Mouse (Mus musculus) stomach, postnatal 0 days (tissue): ENCODE results near the gene Txnrd1.

Experiments used
- CTCF ChIP-seq: IDR thresholded peaks from 2 replicates; pipeline ENCODE4 v1.5.1; 2016; ENCODE audit warnings: antibody characterized with exemption, low read depth, mild to moderate bottlenecking, moderate library complexity
- EP300 ChIP-seq: optimal IDR thresholded peaks from 2 replicates; pipeline ENCODE3; 2016; ENCODE audit warnings: antibody characterized with exemption

DNA sequence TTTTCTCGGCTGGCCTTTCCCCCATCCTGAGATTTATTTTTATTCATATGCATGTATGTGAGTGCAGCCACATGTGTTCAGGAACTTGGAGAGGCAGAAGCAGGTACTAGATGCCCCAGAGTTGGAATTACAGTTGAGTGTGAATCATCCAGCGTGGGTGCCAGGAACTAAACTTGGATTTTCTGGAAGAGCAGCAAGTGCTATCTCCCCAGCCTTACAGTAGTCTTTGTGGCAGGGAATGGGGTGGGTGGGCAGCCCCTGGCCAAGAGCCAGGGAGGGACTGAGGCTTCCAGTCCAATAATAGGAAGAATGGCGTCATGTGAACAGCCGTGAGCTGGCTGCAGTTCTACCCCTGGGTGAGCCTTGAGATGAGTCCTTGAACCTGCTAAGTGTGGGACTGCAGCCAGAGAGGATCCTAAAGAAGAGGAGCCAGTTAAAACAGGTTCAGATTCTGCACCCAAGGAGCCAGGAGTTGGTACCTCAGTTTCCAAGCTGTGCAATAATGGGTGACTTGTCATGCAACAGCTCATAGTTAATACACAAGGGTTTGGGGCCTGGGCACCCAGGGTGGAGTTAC, 85.7 kb downstream of the Txnrd1 start:
- no peak for TF ChIP-seq CTCF
- TF ChIP-seq EP300 = no peak
